Mouse (Mus musculus) thymus, postnatal 36 days (tissue): Measurements from ENCODE around the gene Capzb.

ENCODE experiments used
- DNase-seq, 2 experiments: peaks; one replicate each; pipeline ENCODE4 v3.0.0; 2022; ENCODE audit warnings: mixed read lengths in 2 of 2

Capzb gene

DNA sequence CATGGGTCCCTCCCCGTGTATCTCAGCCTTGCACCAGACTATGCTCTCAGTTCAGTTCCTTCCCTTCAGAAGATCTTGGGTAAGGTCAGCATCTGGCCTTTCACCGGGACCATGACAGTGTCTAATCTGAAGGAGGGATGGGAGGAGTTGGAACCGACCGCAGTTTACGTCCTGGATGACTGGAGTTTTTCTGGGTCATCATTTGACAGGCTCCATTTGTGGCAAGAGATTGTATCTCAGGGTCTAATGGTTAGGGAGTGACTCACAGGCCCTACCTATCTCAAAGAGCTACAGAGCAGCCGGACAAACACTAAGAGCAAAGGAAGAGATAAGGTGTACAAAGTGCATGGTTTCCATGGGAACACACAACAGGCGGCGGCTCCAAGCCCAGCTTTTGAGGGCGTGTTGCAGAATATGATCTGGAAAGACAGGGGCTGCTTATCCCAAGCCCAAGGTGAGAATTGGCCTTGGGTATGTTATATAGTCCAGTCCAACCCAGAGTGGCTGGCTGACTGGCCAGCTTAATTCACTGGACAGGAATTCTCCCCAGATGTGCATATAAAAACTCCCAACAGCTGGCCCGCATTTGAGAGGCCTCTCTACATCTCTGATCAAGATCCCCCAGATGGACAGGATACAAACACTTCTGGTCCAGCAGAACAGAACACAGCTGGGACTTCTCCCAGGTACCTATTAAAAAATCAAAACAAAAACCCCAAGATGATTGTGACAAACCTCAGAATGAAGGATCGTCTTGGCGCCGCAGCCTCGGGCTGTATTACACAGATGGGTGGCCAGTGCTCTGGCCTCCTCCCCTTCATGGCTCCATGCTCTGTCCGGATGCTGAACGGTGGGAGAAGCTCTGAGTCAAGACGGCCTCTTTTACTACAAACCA lies 12.7 kb upstream of the Capzb start:
- no peak for DNase-seq

DNA sequence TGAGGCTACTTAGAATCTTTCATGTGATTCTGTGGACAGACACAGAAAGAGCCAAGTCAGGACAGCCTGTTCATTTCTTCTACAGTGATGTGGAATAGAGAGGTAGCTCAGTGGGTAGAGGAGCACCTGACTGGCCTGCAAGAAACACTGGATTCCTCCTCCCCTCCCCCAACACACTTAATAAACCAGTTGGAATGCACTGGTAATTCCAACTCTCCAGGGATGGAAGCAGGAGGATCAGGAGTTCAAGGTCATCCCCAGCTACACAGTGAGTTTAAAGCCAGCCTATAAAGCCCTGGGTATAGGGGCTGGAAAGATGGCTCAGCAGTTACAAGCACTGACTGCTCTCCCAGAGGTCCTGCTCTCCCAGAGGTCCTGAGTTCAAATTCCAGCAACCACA lies 10.2 kb upstream of the Capzb start:
- no peak for DNase-seq

DNA sequence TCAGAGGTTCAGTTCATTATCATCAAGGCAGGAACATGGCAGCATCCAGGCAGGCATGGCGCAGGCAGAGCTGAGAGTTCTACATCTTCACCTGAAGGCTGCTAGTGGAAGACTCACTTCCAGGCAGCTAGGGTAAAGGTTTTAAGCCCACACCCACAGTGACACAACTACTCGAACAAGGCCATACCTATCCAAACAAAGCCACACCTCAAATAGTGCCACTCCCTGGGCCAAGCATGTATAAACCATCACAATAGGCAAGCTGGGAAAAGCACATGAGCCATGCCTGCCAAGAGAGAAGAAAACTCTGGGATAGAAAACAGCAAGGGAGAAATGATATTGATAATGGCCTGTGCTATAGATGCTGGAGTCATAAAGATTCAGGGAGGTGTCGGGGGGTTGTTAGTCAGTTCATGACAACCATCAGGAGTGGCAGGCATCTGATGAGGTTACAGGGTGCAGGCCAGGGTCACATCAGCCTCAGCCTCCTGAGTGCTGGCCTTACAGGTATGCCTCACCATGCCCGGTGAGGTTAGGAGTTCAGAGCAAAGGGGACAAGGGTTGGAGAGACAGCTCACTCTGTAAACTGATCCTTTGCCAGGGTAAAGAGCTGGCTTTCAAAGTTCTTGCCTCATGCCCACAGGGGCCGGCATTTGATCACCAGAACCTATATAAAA lies 6.8 kb upstream of the Capzb start:
- DNase-seq: no peak

DNA sequence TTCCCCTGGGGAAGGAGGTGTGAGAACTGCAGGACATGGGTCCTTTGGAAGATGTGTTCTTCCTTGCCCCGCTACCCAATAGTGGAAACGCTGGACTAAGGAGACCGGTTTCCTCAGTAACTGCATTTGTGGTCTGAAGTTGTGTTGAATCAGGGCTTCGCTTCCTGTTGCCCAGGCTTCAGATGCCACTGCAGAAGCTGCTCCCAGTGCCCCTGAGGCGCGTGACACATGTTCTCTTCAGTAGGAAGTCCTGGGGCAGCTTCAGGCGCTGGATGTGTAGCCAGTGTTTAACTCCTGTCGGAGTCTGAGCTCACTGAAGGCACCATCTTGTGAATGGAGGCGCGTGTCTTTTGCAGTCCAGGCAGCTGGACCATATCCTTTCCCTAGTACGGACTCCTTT lies 4.8 kb upstream of the Capzb start:
- no peak for DNase-seq

DNA sequence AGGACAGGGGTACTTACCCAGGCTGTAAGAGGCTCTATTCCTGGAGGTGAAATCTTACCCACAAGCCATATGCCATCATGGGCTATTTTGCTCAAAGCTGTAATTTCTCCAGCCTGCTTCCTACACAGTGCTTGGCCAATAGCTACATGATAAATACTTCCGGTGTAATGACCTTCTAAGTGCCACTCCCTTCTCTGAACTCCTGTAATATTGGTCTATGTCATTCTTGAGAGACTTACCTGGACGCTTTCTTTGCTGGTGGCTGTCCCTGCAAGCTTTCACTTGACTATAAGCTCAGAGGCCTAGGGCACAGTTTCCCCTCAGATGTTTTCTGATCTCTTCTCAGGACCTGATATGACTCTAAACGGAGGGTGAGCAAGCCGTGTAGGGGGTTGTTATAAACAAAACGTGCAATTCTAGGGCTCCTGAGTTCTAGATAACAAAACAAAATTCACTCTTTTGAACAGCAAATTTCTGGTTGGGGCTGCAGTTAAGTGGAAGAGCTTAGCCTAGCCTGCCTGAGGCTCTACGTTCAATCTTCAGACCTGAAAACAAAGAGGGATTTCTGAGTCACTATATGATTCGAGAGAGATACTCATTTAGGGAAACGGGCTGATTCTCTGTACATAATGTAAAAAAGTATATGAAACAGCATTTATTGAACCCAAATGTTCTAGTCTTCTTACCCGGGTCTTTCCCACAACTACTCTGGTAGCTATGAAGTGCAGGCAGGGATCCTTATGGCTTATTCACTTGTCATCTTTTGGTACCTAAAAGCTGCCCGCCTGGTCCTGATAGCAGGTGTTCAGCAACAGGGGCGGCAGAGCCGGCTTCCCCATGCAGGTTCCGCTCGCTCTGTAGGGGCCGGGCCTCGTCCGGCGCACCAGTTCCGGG lies 847 bp upstream of the Capzb start:
- DNase-seq: no peak

DNA sequence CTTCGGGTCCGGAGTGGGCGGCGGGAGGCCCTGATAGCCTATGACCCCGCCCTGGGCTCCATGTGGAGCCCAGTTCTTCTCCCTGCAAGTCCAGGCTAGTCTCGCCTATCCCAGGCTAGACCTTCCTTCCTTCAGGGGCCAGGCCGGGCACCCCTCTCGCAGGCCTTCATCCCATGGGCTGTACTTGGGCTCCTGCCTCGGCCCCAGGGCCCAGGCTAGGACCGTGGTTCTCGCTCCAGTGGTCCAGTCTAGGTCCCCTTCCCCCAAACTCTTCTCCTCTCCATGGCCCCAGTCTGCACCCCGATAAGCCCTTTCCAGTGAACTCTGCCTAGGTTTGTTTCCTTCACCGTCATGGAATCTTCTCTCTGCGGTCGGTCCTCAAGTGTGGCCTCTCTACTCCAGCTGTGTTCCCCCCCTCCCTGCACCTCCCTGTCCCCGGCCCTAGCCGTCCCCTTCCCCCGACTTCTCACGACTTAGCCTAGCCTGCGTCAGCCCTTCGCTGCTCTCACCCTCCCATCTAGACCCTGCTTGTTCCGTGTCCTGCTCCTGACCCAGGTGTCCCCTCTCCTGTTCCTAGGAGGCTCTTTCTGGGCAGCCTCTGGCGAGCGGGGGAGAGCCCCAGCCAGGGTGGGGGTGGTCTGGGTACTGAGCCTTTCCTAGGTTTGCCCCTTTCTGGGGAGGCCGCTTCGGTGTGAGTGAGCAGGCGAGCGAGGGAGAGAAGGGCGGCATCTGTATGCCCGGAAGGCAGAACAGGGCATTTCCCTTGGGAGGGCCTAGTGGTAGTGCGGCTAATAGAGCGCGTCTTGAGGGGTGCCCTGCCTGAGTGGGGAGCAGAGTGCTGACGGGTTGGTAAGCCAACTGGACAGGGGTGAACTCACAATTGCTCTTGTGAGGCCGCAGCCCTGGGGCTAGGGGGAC lies 736 bp downstream of the Capzb start:
- peak; percentile 33 to 49 for DNase-seq

DNA sequence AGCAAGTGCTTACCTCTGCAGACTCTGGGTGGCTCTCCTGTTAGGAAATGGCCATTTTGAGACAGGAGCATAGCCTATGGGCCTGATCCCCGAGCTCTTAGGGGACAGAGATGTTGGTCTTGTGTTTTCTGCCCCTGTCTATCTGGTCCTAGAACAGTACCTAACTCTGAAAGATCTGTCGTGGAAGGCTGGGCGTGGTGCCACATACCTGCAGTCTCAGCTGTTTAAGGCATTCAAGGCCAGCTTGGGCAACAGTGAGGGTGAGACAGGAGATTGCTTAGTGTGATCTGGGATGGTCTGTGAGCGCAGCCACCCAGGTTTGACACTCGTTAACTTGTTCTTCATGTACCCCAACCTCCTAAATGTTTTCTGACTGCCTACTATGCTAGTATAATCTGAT lies 2.4 kb downstream of the Capzb start:
- DNase-seq: no peak

DNA sequence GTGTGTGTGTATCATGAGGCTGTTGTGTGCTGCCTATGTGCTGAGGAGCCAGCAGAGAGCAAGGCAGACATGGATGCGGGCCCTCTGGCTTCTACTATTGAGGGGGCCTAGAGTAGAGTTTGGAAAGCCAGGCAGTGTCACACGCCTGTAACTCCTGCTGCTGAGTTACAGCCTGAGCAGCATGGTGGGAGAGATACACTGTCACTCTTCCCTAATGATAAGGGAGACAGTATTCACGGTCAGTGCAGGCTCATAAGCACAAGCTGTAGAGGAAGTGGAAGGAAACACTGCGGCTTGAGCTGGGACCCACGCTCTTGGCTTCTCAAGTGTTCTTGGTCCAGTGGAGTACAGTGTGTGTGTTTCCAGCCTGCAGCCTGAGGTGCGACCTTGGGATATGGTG lies 3.8 kb downstream of the Capzb start:
- no peak for DNase-seq

DNA sequence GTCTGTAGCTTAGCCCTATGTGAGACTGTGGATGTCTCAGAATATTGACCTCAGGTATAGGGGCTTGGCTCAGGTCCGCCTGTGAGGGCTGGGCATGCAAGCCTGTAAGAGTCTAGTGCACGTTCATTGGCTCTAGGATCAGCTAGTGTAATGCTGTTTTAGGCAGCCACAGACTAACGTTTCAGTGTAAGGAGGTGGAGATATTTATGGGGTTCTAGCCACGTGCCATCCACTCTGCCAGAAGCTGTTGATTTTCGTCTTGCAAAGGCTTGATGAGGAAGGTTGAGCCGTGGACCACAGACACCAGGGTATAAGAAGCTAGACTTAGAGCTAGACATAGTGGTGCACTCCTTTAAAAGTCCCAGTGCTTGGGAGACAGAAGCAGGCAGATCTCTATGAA lies 4.2 kb downstream of the Capzb start:
- no peak for DNase-seq

DNA sequence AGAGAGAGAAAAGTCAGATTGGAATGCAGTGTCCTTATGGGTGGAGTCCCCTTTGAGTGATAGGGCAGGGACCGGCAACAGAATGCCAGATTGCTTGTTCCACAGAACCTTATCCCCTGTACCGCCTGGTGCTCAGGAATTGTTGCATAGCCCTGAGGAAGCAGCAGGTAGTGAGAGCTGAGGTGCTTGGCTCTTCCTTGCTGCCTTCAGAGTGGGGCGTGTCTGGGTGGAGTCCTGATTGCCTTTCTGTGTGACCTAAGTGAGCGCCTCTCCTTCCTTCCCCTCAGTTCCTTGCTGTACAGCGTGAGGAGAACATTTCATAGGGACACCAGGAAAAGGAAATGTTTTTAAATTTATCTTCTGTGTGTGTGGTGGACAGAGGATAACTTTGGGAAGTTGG lies 4.8 kb downstream of the Capzb start:
- DNase-seq: no peak

DNA sequence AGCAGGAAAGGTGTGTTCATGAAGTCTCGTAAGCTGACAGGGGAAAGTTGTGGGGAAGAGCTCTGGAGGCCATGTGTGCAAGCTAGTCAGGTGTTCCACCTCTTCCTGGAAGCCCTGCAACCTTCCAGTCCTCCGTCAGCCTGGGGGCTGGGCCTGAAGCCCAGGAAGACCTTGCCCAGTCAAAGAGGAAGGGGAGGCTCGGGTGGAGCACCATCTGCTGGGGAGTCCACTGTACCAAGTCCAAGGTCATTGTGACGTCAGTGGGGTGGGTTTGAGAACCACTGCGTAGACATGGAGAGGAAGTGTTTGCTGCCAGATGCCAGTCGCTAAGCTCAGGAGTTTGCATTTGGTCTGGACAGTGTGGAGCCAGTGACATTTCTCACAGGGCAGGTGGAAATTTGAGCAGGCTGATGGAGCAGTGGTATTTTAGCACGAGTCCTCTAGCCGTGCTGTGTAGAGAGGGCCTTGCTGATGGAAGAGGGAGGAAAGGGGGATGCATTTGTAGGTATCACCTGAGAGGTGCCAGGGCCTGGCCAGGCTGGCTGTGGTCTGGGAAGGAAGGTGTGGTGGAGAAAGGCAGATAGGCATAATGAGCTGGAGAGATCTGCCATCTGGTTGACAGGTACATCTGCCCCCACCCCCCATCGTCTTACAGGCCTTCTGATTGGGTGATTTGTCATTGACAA lies 5.4 kb downstream of the Capzb start:
- peak in 1 of 2 experiments; percentile 38 for DNase-seq

DNA sequence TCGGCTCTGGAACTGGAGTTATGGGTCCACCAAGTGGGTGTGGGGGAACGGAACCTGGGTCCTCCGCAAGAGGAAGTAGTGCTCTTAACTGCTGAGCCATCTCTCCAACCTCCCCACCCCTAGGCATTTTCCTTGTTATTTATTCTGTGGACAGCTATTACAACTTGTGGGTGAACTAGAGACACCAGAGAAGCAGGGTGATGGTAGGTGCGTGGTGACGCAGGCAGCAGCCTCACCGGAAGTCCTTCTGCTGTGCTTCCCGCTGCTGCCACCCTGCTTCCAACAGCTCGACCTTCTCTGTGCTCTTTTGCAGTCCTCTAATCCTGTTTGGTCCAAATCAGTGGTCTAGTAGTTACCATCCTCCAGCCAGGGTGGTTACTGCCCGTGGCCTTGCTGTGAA lies 6.4 kb downstream of the Capzb start:
- no peak for DNase-seq

DNA sequence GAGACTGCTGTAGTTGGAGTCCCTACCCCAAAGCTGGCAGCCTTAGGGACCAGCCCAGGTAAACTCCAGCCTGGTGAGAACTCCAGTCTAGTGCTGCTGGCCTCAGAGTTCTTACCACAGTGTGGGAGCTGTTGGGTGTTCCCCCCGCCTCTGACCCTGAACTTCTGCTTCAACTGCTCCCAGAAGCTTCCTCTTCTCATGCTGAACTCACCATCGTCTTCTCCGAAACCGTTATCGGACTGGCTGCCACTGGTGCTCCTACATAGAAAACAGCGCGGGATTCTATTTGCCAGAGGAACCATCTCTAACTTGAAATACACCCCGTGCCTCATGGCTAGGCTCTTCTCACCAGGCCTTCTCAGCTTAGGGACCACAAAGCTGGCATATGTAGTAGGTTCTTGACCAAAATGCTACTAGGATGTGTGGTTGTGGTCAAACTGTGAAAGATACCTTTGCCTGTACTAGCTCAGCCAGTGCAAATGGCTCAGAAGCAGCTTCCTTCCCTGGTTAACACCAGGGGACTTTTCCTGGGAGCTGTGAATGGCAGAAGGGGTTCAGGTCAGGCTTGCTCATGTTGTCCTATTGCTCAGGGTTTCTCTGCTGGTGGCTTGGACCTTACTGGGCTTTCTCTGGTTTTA lies 7.1 kb downstream of the Capzb start:
- no peak for DNase-seq

DNA sequence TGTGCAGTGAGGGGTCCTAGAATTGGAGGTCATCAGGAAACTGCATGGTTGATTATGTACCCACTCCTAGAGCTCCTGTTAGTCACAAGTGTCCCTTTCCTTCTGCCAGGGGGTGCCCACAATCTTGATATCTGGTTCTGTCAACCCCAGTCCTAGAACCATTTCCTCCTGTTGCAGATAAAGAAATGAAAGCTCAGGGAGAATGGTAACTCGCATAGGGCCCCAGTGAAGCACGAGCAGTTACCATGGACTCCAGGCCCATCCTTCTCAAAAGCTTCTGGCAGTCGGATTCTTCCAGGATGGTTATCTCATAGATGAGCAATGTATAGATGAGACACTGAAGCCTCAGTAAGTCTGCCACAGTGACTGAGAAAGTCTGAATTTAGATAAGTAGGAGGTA lies 8.2 kb downstream of the Capzb start:
- no peak for DNase-seq

DNA sequence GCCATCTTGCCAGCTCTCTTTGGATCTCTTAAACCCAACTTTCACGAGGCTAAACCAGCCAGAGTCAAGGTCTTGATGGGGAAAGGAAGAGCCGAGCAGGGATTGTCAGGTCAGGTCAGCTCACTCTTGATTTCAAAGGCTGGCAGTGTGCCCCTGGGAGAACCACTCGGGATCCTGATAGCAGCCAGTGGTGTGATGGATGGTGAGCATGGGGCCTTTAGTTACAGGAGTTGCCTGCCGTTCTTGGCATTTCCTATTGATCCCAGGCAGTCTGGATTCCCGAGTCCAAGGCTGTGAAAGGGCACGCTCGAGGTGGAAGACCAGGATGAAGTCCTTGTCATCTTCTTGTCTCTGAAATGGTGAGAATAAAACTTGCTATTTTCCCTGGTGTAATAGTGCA lies 9.9 kb downstream of the Capzb start:
- no peak for DNase-seq

DNA sequence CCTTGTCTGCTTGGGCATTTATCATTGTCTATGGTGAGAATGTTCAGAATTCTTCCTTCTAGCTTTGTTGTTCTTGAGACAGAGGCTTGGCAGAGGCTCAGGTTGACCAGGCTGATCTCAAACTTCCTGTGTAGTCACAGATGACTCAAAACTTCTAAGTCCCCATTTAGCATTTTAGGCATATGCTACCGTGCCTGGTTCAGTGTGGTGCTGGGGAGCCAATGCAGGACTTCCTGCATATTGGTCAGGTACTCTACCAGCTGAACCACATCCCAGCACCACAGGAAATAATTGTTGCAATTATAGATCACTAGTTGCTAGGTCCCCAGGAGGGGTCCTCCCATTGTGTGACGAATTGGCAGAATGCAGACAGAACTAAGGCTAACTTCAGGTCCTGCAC lies 10.7 kb downstream of the Capzb start:
- DNase-seq: no peak

DNA sequence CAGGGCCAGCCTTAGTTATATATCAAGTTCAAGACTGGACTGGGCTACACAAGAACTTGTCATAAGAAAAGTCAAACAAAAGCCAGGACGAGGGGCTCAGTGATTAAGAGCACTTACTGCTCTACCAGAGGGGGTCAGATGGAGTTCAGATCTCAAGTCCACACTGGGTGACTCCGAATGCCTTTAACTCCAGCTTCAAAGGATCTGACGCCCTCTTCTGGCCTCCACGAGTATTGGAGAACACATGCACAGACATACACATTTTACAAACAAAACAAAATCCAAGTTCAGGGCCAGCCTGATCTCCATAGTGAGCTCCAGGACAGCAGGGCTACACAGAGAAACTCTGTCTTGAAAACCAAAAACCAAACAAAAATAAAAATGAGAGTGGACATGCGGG lies 13.1 kb downstream of the Capzb start:
- DNase-seq: no peak

DNA sequence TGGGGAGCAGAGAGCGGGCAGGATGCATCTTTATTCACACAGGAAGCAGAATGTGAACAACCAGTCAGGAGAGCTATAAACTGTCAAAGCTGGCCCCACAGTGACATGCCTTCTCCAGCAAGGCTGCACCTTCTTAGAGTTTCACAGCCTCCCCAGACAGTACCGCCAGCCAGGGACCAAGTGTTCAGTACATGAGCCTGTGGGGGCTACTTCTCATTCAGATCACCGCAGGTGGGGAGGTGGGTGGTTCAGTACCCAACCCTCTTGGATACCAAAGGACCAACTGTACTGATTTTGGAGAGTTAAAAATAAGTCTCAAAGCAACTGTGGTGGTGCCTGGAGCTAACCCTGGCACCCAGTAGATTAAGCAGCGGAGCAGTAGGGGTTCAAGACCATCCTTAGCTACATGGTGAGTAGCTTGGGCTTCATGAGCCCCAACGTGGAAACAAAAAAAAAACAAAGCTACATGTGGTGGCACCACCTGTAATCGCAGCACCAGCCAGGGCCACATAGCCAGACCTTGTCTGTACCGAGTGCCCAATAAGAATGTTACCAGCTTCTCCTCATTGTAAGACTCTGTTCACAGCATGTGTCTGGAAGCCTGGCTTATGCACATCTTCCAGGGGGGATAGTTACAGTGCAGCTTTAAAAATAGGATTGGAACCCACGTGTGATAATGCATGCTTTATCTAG lies 13.8 kb downstream of the Capzb start:
- DNase-seq: no peak

DNA sequence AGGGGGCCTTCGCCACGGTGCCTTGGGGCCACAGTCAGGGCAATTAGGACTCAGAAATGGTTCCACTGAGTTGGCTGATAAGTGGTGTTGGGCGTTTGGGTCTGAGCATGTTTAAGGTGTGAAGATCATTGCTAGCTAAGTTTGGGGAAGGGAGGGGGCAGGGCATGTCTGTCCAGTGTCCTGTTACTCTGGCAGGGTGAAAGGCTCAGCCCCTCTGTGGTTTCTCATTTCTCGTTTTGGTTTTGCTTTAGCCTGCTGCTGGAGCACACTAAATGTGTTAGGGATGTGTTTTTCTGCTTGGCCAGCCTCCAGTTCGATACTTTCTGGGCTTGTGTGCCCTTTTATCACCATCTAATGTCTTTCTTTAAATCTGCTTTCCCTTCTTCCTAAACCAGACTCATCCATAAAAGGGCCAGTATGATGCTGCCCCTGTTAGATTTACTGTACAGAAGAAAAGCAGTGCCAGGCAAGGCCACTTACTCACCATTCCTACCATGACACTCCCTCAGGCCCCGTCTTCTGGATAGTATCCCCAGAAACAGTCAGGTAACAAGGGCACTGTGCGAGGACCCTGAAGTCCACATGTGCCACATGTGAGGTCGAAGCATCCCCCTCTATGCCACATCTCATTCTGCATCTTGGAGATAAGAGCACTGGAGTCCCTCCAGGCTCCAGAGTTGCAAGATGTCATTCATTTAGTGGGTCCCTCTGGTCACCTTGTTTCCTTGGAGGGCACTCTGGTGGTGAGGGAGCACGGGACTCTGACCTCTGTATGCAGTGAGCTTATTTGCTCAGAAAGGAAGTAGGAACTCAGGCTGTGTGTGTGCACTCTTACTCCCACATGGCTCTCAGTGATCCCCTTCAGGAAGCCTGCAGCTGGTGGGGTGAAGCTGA lies 15.8 kb downstream of the Capzb start:
- DNase-seq: no peak
